Mouse (Mus musculus): ENCODE measurements around the gene Bok. TPM values are rescaled to one million over a fixed set of nuclear protein-coding genes. Genes with fewer than 3 reads are reported as not detected.
"Not testable (repeated sequence)": the region's sequence is repeated elsewhere in the genome, so short reads cannot be mapped to it uniquely, and the experiment has no call there.

Gene Bok
- 10 to 100 TPM; 32.2 to 42.8 TPM for total RNA-seq (2021)
- long read RNA-seq, experiment 1, transcript Bok-201 (5 exons, 1,468 nt), result major isoform, 69 of 102 reads
- long read RNA-seq, experiment 1, partial matches to known transcripts, result 30 of 102 reads
- long read RNA-seq, experiment 1, other reads (novel, unspliced or antisense), result 3 of 102 reads
- long read RNA-seq, experiment 2, transcript Bok-201 (5 exons, 1,468 nt), result major isoform, 62 of 91 reads
- long read RNA-seq, experiment 2, partial matches to known transcripts, result 24 of 91 reads
- long read RNA-seq, experiment 2, other reads (novel, unspliced or antisense), result 5 of 91 reads

DNA sequence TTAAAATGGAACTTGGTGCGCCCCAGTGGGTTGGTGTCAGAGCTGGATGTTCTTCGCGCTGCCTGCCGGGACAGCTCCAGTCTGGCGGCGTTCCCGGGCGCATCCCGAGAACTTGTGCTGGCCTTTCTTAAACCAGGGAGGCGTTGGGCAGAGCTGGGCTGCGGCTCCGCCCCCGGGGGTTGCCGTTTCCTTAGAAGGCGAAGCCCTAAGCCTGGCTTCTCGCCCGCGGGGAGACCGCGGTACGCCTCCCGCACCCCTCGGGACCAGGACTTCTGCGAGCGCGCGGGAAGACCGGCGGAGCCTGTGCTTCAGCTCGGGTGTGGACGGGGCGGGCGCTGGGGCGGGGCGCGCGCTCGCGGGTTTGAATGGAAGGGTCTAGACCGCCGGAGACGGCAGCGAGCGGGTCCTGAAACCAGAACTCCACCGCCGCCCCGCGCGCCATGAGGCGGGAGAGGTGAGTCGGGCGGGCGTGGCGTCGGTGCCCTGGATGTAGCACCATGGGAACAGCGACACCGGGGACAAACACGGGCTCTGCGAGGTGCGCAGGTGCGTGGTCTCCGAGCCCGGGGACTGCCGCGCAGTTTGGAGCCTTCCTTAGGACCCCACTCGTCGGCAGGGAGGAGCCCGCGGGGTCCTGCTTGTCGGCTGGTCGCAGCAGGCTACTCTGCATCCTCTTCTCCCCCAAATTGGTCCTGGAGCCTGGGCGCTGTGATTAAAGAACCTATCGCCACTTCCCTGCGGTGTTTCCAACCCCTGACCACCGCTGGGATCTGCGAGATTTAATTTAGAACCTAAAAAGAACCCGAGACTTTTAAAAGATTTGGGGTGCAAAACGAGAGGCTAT is at the start of gene Bok:
Gene Bok (plus strand): TSS at position 260 of the 844 bp plus-strand sequence.
- DNase-seq (ENCODE audit: low spot score in 2 of 2), result peak; percentile 58 to 74

DNA sequence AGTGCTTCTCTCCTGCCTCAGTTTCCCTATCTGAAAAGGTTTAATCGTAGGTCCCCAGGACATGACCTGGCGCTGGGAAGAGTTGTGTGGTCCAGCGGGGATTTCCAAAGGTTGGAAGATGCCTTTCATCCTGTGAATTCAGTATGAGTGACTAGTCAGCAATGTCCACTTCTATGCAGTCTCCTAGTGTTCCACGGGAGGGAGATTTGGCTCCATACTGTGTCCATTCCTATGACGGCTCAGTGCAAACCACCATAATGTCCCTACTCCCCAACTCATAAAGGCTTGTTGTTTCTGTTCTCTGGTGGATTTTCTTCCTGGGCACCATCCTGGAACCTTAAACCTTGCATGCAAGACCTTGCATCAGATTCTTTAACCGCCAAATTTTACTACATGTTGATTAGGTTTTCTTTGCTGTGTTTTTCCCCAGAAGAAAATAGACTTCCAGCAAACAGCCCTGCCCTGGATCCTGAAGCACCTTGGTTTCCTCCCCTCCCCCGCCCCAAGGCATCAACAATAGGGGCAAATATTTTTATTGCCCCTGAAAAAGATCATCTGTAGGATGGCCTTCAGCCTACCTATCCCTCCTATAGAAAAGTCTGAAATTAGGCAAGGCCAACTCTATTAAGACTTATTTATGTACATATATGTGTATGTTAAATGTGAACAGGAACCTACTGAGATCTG is 49.1 kb upstream of the Bok start:
- DNase-seq (ENCODE audit: low spot score in 2 of 2), result no peak

- DNase-seq (ENCODE audit: low spot score in 2 of 2), result no peak
These were observed 43.5 kb upstream of the Bok start for GRCm38 (mm10) chr1:93641978-93642377.

DNA sequence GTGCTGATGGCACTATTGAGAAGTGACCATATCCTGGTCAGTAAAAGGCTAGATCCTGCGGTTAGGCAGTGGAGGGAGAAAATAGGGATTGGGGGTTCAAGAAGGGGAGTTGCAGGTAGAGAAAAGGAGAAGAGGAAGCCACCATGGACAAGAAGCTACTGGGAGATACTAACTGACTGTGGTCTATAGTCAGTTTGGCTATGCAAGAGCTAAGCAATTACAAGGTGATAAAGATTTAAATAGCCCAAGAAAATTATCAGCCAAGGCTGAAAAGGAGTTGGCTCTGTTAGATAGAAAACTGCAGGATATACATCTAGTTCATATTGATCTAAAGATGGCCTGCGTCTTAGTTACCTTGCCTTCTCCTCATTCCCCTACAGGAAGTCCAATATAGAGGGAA is 42.8 kb upstream of the Bok start:
- DNase-seq (ENCODE audit: low spot score in 2 of 2), result no peak

GRCm38 (mm10) chr1:93649604-93650172 is 35.8 kb upstream of the Bok start:
- DNase-seq (ENCODE audit: low spot score in 2 of 2), result no peak

- DNase-seq (ENCODE audit: low spot score in 2 of 2), result no peak
These were observed 31.2 kb upstream of the Bok start for GRCm38 (mm10) chr1:93654275-93654674.

DNA sequence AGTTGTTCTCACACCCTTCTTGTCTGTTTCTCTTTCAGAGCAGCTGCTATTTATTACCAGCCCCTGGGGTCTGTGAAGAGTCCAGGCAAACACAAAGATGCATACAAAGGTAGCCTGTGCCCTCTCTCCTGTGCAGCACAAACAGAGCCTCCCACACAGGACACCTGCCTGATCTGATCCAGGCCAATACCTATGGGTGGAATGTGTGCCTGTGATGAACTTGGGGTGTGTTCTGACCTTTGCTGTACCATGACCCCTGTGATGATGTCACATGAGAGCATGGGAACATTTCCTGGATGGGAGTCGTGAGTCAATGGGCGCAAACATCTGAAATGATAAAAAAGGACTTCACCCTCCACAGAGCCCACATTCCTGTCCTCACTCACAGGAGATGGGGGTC is 30.7 kb upstream of the Bok start:
- no peak for DNase-seq (ENCODE audit: low spot score in 2 of 2)

- DNase-seq (ENCODE audit: low spot score in 2 of 2), result no peak
These were observed 29.0 kb upstream of the Bok start for GRCm38 (mm10) chr1:93656325-93657024.

DNA sequence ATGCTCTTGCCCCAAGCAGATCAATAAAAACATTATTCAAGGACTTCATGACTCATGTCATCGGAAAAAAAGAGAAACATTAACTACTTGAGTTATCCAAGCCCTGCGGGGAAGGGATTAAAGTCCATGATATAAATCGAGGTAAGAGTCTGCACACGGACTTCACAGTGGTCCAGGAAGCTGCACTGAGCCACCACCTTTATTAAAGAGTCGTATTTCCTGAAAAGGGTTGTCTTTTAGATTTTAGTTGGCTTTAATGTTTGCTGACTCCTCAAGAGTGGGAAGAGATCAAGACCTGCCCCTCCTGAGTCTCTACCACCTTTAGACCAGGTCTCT is 28.5 kb upstream of the Bok start:
- DNase-seq (ENCODE audit: low spot score in 2 of 2), result no peak

- not testable (repeated sequence) for DNase-seq (ENCODE audit: low spot score in 2 of 2)
These were observed 26.9 kb upstream of the Bok start, which contains the start of gene Stk25 for GRCm38 (mm10) chr1:93658559-93658958. Gene Stk25, minus strand, starts transcription at chr1:93658659.

DNA sequence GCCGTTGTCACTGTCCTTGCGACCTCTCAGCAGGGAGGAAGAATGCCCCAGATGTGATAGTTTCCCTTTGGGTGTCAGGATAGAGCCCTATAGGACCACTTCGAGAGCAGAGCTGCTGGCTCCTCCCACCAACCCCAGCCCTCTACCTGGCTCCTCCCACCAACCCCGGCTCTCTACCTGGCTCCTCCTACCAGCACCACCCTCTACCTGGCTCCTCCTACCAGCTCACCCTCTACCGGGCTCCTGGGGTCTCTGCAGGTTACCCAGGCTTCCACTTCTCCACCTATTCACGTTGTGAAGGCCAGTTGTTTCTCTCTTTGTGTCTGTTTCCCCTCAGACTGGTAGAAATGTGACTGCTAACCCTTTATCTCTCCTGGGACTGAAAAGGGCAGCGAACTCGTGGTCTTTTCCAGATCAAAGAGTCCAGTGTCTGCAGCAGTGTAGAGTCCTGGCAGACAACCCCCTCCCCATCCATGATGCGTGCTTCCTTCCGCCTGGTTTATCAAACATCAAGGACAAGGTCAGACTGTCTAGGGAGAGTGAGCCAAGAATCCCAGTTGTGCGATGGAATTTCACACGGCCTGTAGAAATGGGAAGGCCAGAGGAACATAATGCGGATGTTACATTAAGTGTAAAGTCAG is 17.6 kb upstream of the Bok start:
- no peak for DNase-seq (ENCODE audit: low spot score in 2 of 2)

DNA sequence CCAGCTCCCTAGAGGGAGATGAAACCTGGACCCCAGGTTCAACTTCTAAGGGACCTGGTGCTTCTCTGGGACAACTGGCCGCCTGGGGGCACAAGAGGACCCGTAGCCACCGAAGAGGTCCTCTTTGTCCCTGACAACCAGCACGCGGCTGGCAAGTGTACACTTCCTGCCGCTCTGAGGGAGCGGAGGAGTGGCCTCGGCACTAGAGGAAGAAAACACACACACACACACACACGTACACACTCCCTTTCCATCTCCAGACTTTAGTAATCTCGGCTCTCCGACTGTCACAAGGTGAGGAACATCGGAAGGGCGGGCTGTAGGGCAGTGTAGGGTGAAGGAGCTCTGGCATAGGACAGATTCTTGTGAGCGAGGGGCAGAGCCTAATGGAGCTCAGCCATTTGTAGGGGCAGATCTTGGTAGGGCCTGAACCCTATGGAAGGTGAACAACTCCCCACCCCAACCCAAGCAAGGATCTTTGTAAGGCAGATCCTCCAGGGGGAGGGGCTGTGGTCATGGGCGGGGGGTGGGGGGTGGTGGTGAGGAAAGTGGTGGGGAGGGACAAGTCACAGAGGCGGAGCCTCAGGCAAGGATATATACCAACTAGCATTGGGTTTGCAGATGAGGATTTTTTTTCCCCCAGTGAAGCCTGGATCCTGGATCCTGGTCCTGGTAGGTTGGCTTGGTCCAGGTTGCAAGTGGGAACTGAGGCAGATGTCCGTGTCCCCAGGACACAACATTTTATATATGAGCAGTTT is 16.5 kb upstream of the Bok start:
- DNase-seq (ENCODE audit: low spot score in 2 of 2), result peak; percentile 45 to 52

GRCm38 (mm10) chr1:93669941-93670340 is 15.5 kb upstream of the Bok start:
- no peak for DNase-seq (ENCODE audit: low spot score in 2 of 2)

DNA sequence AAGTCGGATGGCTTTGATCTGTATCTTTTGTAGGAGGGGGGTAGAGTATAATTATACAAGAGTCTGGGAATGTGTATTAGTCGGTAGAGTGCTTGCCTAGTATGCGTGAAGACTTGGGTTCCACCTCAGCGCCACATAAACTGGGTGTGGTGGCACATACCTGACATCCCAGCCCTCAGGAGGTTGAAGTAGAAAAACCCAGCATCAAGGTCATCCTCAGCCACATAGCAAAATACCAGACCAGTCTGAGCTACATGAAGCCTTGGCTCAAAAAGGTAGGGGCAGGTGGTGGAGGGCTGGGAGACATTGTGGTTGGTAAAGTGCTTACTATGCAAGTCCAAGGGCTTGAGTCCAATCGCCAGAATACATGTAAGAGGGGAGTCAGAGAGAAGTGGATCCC is 12.8 kb upstream of the Bok start:
- DNase-seq (ENCODE audit: low spot score in 2 of 2), result no peak

- no peak for DNase-seq (ENCODE audit: low spot score in 2 of 2)
These were observed 7.1 kb upstream of the Bok start for GRCm38 (mm10) chr1:93678386-93678785.

DNA sequence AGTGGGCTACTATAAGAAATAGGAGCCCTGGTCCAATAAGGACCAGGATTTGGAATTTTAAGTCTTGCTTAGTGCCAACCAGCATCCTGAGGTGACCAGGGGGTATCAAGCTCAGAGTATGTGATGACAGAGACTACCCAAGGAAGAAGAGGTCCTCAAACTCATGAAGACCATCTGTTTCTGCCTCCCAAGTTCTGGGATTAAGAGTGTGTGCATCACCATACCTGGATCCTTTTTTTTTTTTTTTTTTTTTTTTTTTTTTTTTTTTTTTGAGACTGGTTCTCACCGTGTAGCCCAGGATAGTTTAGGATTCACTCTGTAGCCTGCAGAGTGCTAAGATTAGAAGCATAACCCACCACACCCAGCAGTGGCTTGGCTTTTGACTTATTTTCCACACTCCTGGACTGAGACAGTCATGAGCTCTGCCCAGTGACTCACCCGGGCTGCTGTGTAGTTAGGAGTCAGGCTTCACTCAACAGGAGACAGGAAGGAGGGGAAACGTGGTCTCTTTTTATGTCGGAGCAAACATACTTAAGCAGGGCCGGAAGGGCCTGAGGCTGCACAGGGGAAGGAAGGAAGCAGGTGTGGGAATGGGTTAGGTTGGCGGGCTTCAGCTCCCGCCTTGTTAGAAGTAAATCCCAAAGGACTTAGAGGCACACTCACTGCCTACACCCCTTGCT is 5.4 kb upstream of the Bok start:
- DNase-seq (ENCODE audit: low spot score in 2 of 2), result no peak

GRCm38 (mm10) chr1:93686245-93686960 is 943 bp downstream of the Bok start:
- peak; percentile 48 to 74 for DNase-seq (ENCODE audit: low spot score in 2 of 2)

GRCm38 (mm10) chr1:93686961-93687320 is 1.5 kb downstream of the Bok start:
- DNase-seq (ENCODE audit: low spot score in 2 of 2), result no peak

- DNase-seq (ENCODE audit: low spot score in 2 of 2), result no peak
These were observed 2.7 kb downstream of the Bok start for GRCm38 (mm10) chr1:93688154-93688553.
